Mouse (Mus musculus): Measurements from ENCODE around the gene Galnt5. TPM values are rescaled to one million over a fixed set of nuclear protein-coding genes. Genes with fewer than 3 reads are reported as not detected.

Gene Galnt5
- 0.08 TPM for polyA plus RNA-seq (2014; fragmentation: Illumina TruSeq; extraction: RNeasy Lipid Tissue Mini Kit (QIAGEN cat#74804); ENCODE audit: low read depth, low replicate concordance)

DNA sequence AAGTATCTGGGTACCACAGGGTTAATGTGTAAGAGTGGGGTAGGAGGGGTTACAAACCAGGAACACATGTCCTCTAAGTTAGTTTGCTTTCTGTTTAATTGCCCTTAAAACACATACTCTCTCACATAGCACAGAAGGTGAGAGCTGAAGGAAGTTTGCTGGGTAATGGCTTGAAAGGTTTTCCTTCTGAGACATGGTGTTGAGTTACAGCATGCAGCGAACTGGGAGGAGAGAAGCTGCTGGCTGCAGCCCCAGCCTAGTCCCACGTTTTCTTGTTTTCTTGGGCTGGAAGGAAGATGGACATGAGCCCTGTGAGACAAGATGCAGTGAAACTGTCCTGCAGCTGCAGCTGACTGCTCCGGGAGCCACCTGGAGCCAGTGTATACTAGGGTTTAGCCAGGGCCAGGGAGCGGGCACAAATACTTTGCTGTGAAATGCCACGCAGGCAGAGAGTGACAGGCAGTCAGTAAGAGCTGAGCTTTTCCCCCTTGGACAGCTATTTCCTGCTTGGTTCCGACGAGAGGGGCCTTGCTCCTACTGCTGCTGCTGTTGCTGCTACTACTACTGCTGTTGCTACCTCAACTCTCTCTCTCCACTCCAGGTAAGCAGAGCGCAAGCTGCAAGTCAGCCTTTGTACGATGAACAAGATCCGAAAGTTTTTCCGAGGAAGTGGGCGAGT is at the start of gene Galnt5:
Gene Galnt5 (plus strand): TSS at position 133 of the 679 bp plus-strand sequence.

DNA sequence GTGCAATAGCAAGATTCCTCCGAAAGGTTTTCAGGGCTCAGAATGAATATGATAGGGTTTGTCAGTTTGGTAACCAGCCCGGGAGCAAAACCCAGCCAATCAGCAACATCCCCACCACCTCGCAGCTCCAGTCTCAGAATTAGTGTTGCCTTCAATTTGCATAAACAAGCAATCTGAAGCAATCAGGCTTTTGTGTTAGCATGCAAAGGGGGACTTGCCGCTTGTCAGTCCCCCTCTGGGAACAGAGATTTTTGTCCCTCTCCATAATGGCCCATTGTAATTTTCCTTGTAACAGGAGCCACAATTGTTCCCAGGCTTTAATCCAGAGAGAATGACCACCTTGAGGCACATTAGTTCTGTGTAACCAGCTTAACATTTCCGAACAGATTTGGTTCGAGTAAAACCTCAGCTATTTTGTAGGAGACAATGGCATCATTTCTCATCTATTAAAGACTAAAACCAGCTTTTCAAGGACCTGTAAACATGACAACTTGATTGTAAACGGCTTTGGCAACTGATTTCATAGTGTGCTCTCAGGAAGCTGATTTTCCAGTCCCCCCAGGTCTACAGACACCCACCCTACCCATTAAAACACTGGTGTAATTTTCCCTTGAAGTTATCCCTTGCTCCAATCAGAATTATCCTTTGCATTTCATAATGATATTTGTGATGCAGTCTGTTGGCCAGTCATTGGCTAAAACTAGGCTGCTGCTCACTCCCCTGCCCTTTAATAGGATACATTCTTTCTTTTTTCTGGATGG is 55.3 kb downstream of the Galnt5 start, which contains the start of gene Ermn:
Gene Ermn (minus strand): TSS at position 44 of the 761 bp plus-strand sequence.

Other genes starting within 250 kb of the Galnt5 start
- gene Ermn, start 55.0 kb downstream of the Galnt5 start, polyA plus RNA-seq (2014; fragmentation: Illumina TruSeq; extraction: RNeasy Lipid Tissue Mini Kit (QIAGEN cat#74804); ENCODE audit: low read depth, low replicate concordance): not detected
- 31.3 TPM for gene Cytip, start 197.6 kb downstream of the Galnt5 start, polyA plus RNA-seq (2014; fragmentation: Illumina TruSeq; extraction: RNeasy Lipid Tissue Mini Kit (QIAGEN cat#74804); ENCODE audit: low read depth, low replicate concordance)